Mouse (Mus musculus): ENCODE results near the gene Spice1. TPM values are rescaled to one million over a fixed set of nuclear protein-coding genes. Genes with fewer than 3 reads are reported as not detected.

The Spice1 gene
- total RNA-seq (2015; ENCODE audit: low replicate concordance) = 7.3 and 20.7 TPM in 2 replicates
- 31.2 and 35.4 TPM in 2 replicates for total RNA-seq (2017; ENCODE audit: low replicate concordance)

GRCm38 (mm10) chr16:44347071-44347901 is at the start of gene Spice1:
TSS of gene Spice1 (plus strand) at chr16:44347121.
- peak; percentile 96 for ATAC-seq (replicated peaks; ENCODE audit: low FRiP score, poor library complexity, severe bottlenecking)

- no peak for ATAC-seq (replicated peaks; ENCODE audit: low FRiP score, poor library complexity, severe bottlenecking)
These were observed 47.4 kb upstream of the Spice1 start for GRCm38 (mm10) chr16:44299438-44300093.

- ATAC-seq (replicated peaks; ENCODE audit: low FRiP score, poor library complexity, severe bottlenecking) = no peak
These were observed 44.6 kb upstream of the Spice1 start for GRCm38 (mm10) chr16:44302126-44302892.

GRCm38 (mm10) chr16:44303822-44304221 is 43.1 kb upstream of the Spice1 start:
- ATAC-seq (replicated peaks; ENCODE audit: low FRiP score, poor library complexity, severe bottlenecking) = no peak

- ATAC-seq (replicated peaks; ENCODE audit: low FRiP score, poor library complexity, severe bottlenecking) = no peak
These were observed 41.3 kb upstream of the Spice1 start for GRCm38 (mm10) chr16:44305606-44306005.

- ATAC-seq (replicated peaks; ENCODE audit: low FRiP score, poor library complexity, severe bottlenecking) = no peak
These were observed 33.5 kb upstream of the Spice1 start for GRCm38 (mm10) chr16:44313422-44313821.

- ATAC-seq (replicated peaks; ENCODE audit: low FRiP score, poor library complexity, severe bottlenecking) = no peak
These were observed 30.6 kb upstream of the Spice1 start for GRCm38 (mm10) chr16:44316350-44316749.

- no peak for ATAC-seq (replicated peaks; ENCODE audit: low FRiP score, poor library complexity, severe bottlenecking)
These were observed 26.7 kb upstream of the Spice1 start for GRCm38 (mm10) chr16:44320232-44320631.

- no peak for ATAC-seq (replicated peaks; ENCODE audit: low FRiP score, poor library complexity, severe bottlenecking)
These were observed 18.3 kb upstream of the Spice1 start for GRCm38 (mm10) chr16:44328644-44329043.

GRCm38 (mm10) chr16:44330657-44331056 is 16.3 kb upstream of the Spice1 start:
- no peak for ATAC-seq (replicated peaks; ENCODE audit: low FRiP score, poor library complexity, severe bottlenecking)

- ATAC-seq (replicated peaks; ENCODE audit: low FRiP score, poor library complexity, severe bottlenecking) = no peak
These were observed 15.8 kb upstream of the Spice1 start for GRCm38 (mm10) chr16:44331154-44331553.

- no peak for ATAC-seq (replicated peaks; ENCODE audit: low FRiP score, poor library complexity, severe bottlenecking)
These were observed 15.3 kb upstream of the Spice1 start for GRCm38 (mm10) chr16:44331671-44331994.

GRCm38 (mm10) chr16:44331995-44332860 is 14.7 kb upstream of the Spice1 start:
- no peak for ATAC-seq (replicated peaks; ENCODE audit: low FRiP score, poor library complexity, severe bottlenecking)

- ATAC-seq (replicated peaks; ENCODE audit: low FRiP score, poor library complexity, severe bottlenecking) = no peak
These were observed 14.0 kb upstream of the Spice1 start, which contains the start of gene Sidt1 for GRCm38 (mm10) chr16:44332861-44333284. TSS of gene Sidt1 (minus strand) at chr16:44333196.

- ATAC-seq (replicated peaks; ENCODE audit: low FRiP score, poor library complexity, severe bottlenecking) = no peak
These were observed 9.4 kb upstream of the Spice1 start for GRCm38 (mm10) chr16:44337541-44337940.

GRCm38 (mm10) chr16:44349801-44350397 is 3.0 kb downstream of the Spice1 start:
- ATAC-seq (replicated peaks; ENCODE audit: low FRiP score, poor library complexity, severe bottlenecking) = no peak

- ATAC-seq (replicated peaks; ENCODE audit: low FRiP score, poor library complexity, severe bottlenecking) = no peak
These were observed 9.4 kb downstream of the Spice1 start for GRCm38 (mm10) chr16:44356291-44356690.

GRCm38 (mm10) chr16:44357571-44358268 is 10.8 kb downstream of the Spice1 start:
- peak; percentile 100 for ATAC-seq (replicated peaks; ENCODE audit: low FRiP score, poor library complexity, severe bottlenecking)

Data from erythroblast, adult 5-6 weeks (primary cell).